Mouse (Mus musculus): ENCODE results near the gene Cpsf3. TPM values are rescaled to one million over a fixed set of nuclear protein-coding genes. Genes with fewer than 3 reads are reported as not detected.

Gene Cpsf3
- total RNA-seq (2015) (138 and 156 TPM in 2 replicates), total RNA-seq (2017) (94.2 and 109 TPM in 2 replicates)

DNA sequence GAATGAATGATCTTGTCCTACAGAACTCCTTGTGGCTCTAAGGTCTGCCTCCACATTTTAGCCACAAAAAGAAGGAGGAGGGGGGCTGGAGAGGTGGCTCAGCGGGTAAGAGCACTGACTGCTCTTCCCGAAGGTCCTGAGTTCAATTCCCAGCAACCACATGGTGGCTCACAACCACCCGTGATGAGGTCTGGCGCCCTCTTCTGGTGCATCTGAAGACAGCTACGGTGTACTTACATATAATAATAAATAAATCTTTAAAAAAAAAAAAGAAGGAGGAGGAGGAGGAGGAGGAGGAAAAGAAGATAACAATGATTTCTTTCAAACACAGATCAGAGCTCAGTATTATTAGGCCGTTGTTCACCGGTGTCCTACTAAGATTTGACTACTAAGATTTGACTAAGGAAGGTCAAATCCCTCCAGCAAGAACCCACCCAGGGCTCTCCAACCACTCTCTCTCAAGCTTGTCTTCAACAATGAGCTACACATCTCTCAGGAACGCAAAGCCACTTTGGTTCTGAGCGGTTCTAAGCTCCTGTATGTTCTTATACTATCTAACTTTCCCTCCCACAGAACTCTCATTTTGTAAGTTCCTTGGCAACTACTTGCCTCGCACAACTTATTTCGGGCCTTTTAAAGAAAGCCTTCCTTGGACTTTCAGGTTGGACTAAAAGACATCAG lies at the start of gene Cpsf3:
Gene Cpsf3 (plus strand): TSS at position 631 of the 681 bp plus-strand sequence.
- no peak for ATAC-seq (replicated peaks; ENCODE audit: poor library complexity)

DNA sequence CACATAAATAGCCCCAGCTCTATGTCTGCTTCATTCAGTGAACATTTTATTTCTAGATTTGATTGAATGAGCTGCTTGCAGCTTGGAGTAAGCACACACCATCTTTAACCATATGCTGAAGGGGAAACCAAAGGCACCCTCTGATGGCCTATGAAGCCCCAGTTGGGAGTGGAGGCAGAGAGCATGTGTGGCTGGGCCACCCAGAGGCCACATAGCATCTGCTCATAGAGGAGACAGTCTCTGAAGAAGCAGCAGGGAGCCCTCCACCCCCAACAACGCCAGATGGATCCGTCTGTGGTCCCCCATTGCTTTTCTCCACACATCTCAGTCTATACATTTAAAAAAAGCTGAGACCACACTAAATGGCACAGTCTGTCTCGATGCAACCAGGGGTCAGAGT lies 43.2 kb upstream of the Cpsf3 start:
- ATAC-seq (replicated peaks; ENCODE audit: poor library complexity): no peak

DNA sequence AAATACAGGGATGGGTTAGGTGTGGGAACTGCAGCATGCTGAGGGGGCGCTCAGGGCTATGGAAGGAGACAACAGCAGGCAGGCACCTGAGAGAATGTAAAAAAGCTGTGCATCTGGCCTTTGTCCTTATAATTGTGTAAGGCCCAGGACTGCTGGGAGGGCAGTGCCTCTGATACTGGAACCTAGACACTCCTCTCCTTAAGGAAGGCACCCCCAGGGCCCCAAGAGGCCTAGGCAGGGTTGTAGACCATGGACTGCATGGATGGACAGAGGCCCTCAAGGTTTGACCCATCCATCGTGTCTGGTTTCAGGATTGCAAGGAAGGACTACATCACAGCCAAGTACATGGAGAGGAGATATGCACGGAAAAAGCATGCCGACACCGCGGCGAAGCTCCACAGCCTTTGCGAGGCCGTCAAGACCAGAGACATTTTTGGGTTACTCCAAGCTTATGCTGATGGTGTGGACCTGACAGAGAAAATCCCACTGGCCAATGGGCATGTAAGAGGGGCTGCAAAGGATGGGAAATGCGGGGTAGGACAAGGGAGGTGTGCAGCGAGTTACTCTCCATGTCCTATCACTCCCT lies 40.7 kb upstream of the Cpsf3 start:
- ATAC-seq (replicated peaks; ENCODE audit: poor library complexity): no peak

DNA sequence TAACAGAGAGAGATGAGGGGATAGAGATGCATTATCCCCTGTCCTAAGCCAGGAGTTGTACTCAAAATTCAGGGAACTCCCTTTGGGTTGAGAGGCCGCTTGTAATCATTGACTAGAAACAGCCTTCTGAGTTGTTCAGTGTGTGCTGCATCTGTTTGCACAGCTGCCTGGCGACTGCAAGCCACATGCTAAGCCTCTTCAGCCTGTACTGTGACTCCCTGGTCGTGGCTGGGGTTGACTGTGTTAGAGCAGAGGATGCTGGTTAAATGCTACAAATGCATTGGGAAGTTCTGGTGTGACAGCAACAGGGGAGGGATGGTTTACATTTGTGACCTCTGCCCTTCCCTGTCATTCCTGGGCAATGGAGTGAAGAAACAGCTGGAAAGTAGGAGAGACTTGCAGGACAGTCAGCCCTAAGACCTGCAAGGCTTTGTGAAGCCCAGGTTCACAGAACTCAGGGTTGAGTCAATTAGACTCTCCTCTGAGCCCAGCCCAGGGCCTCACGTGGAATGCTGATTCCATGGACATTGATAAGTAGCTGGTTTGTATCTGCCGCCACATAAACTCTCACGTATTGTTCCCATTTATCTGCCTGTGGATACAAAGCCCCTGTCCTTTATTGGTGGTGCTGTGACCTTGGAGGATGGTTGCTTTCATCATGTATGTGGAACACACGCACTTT lies 37.3 kb upstream of the Cpsf3 start:
- no peak for ATAC-seq (replicated peaks; ENCODE audit: poor library complexity)

DNA sequence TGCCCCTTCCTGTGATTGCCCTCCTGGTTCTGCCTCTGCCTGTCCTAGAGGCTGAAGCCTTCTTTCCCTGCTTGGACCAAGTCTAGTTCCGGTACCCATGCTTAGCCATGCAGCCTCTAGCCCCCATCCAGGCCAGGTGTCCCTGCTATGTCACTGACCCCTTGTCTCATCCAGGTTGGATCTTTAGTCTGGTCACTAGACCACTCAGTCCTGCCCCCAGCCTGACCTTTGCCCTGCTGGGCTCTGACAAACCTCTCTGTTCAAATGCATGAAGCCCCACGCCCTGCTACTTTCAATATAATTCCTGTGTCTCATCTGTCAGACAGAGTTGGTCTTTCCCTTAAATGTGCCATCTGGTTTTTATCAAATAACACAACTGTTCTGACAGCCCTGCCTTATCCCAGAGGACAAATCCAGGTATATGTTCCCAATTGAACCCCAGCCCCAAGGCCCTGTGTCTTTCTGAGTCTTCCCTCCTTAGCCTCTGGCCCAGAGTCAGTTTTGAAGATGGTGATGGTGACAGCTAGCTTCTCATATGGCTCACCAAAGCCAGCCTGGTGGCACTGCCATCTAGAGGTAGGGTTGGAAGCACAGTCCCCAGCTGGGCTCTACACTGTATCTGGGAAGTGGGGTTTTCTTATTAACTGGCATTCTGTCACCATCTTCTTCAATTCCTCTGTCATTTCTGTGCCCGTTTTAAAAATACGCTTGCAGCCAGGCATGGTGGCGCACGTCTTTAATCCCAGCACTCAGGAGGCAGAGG lies 24.5 kb upstream of the Cpsf3 start:
- ATAC-seq (replicated peaks; ENCODE audit: poor library complexity): peak; percentile 84

DNA sequence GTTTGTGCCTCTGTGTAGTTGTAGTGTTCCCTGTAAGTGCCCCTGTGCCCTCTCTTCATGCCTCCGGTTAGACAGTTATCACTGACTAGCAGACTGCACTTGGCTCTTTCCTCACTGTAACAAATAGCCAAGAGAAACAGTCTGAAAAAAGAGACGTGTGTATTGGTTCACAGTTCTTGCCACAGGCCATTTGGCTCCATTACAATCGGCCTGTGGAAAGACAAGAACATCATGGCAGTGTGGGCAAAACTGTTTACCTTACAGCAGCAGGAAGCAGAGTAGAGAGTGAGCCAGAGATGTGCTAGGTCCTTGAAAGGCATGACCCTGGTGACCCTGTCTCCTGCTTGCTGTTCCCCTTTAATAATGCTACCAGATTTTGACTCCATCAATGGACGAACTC lies 23.7 kb upstream of the Cpsf3 start:
- ATAC-seq (replicated peaks; ENCODE audit: poor library complexity): no peak

DNA sequence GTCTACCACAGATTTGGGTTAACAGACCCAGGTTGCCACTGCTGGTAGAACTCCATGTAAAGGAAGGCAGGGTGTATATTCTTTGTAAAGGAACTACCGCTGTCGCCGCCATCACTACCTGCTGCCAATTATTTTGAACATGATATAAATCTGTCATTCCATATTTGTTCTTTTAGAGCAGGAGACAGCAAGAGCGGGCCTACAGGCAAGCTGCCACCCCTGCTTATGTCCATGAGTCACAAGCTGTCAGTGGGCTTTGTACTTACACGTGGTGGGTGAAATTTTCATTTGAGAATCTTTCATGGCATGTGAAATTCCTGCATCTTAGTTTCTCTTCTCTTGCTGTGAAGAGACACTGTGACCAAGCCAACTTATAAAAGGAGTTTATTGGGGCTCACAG lies 21.9 kb upstream of the Cpsf3 start:
- no peak for ATAC-seq (replicated peaks; ENCODE audit: poor library complexity)

DNA sequence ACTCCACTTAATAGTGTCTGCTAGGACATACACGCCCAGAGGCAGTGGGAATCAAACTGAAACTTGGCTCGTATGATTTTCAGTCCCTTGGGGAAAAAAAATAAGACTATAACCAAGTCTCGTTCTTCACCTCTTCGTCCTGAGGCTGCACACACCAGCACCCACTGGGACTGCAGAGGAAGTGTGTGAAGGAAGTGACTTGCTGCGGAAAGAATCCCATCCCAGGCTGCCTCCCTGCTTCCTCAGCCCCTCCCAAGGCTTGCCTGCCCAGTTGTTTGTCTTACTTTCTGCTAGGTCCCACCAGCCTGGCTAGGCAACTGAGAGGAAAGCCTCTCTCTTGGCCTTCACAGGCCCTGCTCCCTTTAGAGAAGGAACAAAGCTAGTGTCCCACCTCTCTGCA lies 20.9 kb upstream of the Cpsf3 start:
- no peak for ATAC-seq (replicated peaks; ENCODE audit: poor library complexity)

DNA sequence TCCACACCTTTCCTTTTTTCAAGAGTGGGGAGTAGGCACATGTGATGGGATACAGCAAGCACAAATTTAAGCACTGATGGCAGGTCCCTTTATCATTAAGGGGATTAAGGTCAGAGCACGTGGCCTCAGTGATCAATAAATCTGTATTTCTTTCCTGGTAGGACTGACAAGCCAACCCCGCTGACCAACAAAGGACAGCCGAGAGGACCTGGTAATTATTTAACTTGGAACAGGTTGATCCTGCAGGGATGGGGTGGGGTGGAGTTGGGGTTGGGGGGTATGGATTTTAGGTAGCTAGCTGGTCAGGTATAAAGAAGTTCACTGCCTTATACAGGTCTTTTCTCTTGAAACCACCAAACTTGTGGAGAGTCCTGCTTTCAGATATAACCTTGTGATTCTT lies 20.2 kb upstream of the Cpsf3 start:
- ATAC-seq (replicated peaks; ENCODE audit: poor library complexity): no peak

DNA sequence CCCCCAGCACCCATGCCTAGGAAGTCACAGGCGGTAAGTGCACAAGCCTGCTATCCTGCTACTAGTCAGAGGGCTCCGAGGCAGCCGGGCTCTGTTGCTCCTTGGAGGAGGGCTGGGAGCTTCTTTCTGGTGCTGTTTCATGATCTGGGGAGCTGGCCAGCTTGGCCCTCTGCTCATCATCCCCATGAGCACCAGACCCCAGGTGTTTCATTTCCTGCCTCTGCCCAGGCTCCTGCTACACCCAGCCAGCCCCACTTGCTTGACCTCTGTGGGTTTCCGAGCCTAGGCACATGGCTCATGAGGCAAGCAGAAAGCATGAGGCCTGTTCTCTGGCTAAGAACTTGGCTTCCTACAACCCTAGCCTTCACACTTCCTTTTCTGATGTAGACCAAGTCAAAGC lies 19.7 kb upstream of the Cpsf3 start:
- ATAC-seq (replicated peaks; ENCODE audit: poor library complexity): no peak

DNA sequence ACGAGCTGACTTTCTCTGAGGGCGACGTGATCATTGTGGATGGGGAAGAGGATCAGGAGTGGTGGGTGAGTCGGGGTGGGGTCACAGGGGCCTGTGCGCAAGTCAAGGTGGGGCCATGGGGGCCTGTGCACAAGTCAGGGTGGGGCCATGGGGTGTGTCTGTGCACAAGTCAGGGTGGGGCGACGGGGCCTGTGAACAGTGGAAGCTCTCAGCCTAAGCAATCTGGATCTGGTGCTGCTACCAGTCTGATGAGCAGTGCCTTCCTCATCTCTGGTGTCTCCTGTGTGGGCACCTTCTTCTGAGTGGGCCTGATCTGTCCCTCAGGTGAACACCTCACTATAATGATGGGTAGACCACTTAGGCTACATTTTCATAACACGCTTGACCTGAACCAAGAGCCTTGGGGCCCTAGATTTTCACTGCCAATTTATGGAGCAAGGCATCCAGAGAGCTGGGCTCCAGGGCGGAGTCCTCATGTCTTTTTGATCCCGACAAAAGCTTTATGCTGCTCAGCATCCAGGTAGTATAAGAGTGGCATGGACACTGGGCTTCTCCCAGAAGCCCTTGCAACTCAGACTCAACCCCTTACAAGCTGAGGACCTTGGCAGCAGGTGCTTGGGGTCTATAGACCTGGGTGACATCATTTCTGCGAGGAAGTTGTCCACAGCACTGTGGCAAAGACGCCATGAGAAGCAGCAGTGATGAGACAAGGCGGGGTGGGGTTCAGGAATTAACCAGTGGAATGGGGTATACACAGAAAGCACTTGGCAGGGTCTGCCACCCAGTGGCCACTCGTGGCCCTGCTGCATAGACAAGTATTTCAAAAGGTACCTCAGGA lies 19.0 kb upstream of the Cpsf3 start:
- peak; percentile 94 for ATAC-seq (replicated peaks; ENCODE audit: poor library complexity)

DNA sequence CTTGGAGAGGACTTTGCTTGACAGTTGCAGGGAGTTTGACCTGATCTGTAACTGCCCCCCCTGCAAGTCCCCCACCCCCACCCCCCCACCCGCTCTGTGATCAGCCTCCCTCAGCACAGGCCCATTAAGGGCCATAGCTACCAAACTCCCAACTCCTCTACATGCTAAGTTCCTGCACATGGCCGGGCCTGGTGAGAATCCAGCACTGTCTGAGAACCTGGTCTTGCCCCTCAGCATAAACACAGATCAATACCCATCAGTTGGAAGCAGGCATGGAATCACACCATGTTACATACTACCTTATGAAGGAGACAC lies 18.4 kb upstream of the Cpsf3 start:
- ATAC-seq (replicated peaks; ENCODE audit: poor library complexity): no peak

DNA sequence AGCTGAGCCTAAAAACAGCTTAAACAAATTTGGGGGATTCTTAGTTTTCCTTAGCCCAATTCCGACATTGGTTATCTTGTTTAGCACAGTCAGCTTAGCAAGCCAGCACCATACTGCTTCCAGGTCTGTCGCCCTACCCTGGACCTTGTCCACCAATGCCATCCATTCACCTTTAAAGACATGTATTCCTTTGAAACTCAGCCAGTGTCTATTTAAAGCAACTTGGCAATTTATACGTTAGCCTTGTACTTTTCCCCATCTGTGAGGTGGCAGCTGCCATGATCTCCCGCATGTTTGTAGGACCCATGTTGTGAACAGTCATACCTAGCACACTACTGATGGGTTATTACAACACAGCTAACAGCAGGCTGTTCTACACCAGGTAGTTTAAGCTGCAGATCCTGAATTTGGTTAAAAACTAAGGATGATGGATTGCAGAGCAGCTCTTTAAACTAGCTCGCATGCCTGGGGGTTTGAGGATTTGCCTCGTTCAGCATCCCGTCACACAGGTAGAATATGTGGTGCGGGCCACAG lies 17.0 kb upstream of the Cpsf3 start:
- ATAC-seq (replicated peaks; ENCODE audit: poor library complexity): no peak

DNA sequence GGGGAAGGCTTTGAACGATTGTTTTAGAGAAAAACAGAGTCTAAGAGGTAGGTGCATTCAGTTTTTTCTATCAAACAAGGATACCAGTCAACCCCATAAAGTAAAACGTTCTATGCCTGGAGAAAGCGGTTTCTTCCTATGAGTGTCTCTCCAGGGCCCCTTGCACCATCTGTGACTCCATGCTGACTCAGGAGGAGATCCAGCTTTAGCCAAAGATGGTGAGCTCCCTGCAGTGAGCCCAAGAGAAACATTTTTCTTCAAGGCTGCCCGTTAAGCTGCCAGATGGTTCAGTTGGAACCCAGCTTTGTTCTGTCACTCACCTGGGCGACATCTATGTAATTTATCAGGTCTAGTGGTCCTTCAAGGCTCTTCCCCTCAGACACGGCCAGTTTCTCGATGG lies 10.7 kb upstream of the Cpsf3 start:
- ATAC-seq (replicated peaks; ENCODE audit: poor library complexity): no peak

DNA sequence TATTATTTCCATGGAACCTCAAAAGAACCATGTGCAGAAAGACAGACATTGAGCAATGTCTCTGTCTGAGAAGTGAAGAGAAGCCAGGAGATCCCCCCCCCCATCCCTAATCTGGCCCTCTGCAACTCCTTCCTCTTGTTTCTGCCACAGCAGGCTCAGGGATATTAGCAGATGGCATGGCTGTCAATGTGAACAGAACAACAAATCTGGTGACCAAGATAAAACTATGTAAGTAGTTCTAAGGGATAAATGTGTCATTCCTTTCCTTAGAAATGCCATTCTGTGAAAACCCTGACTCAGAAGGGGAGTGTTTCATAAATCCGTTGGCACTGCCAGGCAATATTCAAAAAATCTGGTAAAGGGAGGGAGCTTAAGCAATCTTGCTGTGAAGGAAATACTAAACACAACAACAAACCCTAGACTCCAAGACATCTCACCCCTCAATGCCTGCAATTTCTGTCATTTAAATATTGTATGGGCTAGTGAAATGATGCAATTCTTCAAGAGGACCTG lies 7.8 kb upstream of the Cpsf3 start:
- ATAC-seq (replicated peaks; ENCODE audit: poor library complexity): no peak

DNA sequence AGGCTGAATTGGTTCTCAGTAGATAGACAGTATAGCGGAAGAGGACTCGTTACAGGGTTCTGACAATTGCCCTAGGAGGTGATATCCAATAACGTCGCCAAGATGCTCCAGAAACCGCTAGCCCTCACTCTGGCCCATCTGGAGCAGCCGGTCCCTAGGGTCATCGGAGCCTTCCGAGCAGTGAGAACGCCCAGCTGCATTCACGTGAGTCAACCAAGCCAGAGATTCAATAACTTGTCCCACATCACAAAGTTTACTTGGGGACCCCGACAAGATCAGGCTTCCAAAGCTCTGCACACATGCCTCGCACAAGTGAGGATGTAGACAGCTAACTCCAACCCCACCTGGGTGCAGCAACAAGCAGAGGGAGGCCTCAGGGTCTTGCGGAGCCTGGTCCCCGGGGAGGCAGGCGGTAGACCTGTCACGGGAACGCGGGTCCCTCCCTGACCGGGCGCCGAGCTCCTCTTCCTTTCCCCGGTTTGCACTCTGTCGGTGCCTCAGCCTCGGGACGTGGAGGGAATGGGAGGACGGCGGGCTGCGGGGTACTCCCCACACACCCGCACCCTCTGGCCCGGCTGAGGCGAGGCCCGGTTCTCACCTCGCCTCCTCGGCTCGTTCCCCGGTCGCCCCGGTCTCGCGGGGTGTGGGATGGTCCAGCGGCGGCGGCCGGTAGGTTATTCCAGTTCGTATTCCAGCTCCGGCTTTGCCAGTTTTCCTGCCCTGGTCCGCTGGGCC lies 484 bp downstream of the Cpsf3 start:
- ATAC-seq (replicated peaks; ENCODE audit: poor library complexity): peak; percentile 2; the same call in 1 of the 2 replicates

DNA sequence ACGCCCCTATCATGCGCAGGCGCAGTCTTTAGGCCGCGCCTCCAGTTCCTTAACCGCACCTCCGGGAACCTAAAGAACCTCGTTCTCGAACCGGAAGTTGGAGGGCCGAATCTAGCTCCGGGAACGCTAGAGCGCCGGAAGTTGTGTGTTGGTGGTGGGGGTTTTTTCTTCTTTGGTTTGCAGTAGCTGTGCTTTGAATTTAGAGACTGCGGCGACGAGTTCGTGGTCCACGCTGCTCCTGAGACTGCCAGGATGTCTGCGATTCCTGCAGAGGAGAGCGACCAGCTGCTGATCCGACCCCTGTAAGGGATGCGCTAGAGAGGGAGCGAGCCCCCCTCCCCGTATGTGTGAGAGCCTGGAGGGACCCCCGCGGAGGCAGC lies 1.0 kb downstream of the Cpsf3 start, which contains the start of gene Itgb1bp1:
Gene Itgb1bp1 (minus strand): TSS at position 42 of the 380 bp plus-strand sequence.
- peak; percentile 86 for ATAC-seq (replicated peaks; ENCODE audit: poor library complexity)

DNA sequence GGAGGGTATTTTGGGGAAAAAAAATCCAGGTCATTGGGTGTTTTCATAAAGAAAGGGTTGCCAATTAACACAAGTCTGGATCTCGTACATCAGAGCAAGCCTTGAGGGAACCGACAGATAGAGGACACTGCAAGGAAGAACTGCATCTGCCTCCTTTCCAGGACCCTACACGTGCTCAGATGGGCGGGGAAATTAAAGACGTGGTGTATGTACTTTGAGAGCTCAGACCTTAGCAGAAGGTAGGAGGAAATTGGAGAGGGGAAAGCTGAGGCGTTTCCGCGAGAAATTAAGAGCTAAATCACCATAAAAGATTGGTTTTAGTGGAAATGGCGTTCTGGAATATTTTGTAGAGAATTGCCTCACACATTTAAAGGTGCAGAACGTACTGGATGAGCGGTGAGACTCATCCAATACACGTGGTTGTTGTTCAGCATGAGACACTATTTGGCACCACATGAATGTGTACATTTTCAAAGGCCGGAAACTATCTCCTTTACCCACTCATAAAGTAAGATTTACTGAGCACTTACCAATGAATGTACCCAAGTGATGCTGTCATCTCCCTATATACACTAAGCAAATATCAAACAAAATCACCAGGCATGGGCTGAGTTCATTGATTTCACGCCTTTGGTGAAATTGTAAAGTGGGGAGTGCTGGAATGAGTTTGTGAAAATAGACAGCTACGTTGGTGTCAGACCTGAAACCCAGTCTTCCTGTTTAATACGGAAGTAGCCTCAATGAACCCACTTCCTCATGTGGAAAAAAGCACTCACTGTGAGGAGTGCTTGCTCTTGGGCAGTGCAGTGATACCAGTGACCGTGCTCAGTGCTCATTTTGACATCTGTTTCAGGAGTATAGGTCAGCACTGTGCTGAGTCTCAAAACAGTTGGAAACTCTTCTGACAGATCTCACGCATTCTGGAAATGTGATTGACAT lies 1.8 kb downstream of the Cpsf3 start:
- ATAC-seq (replicated peaks; ENCODE audit: poor library complexity): peak; percentile 69

Measured in megakaryocyte progenitor cell, adult 5-6 weeks (primary cell).